Mouse (Mus musculus) lung, embryonic 16.5 days (tissue): ENCODE measurements at regions not wholly inside any gene's neighbourhood (a gene's known extent, or its start where the extent isn't known, plus 50 kb on each side); places are given as distances from the start of the nearest gene placed in this dataset.

ENCODE experiments used
- ATAC-seq: fragments of 200-750 bp; cut with Nextera tagmentation; 2 replicates; pipeline ENCODE4 v1.8.0; 2017; ENCODE audit warnings: low read depth, mild to moderate bottlenecking, moderate library complexity
- H3K27ac ChIP-seq: fragments of 300-500 bp; sonication (generic); 2 replicates; pipeline ENCODE4 v1.5.1; 2014; ENCODE audit warnings: mild to moderate bottlenecking, control low read depth, low read length
- H3K27me3 ChIP-seq: fragments of 300-500 bp; sonication (generic); 2 replicates; pipeline ENCODE4 v1.6.1; 2014; ENCODE audit warnings: low read depth, low read length, mixed read lengths; ENCODE audit not compliant: control insufficient read depth, insufficient read depth
- H3K36me3 ChIP-seq: fragments of 300-500 bp; sonication (generic); 2 replicates; pipeline ENCODE4 v1.6.1; 2014; ENCODE audit warnings: low read length; ENCODE audit not compliant: control insufficient read depth, insufficient read depth
- H3K4me1 ChIP-seq: fragments of 300-500 bp; sonication (generic); replicated peaks from 2 replicates; pipeline ENCODE4 v1.6.1; 2014; ENCODE audit warnings: low read length, mixed read lengths; ENCODE audit not compliant: control insufficient read depth, insufficient read depth
- H3K4me2 ChIP-seq: fragments of 300-500 bp; sonication (generic); 2 replicates; pipeline ENCODE4 v1.6.1; 2014; ENCODE audit warnings: low read depth, low read length, control low read depth
- H3K4me3 ChIP-seq: fragments of 300-500 bp; sonication (generic); 2 replicates; pipeline ENCODE4 v1.5.1; 2014; ENCODE audit warnings: mild to moderate bottlenecking, low read length, control low read depth
- H3K9ac ChIP-seq: fragments of 300-500 bp; sonication (generic); 2 replicates; pipeline ENCODE4 v1.6.1; 2014; ENCODE audit warnings: low read length, control low read depth
- H3K9me3 ChIP-seq: fragments of 300-500 bp; sonication (generic); 2 replicates; pipeline ENCODE4 v1.6.1; 2016; ENCODE audit warnings: low read length; ENCODE audit not compliant: control insufficient read depth
- WGBS: fragments of 180-500 bp; shearing (Covaris S2); extraction: QIAGEN DNeasy Blood & Tissue Kit; methylation state at CpG from one replicate; pipeline ENCODE4 v1.1.7; 2014; 5-methylcytosine and 5-hydroxymethylcytosine counted together

DNA sequence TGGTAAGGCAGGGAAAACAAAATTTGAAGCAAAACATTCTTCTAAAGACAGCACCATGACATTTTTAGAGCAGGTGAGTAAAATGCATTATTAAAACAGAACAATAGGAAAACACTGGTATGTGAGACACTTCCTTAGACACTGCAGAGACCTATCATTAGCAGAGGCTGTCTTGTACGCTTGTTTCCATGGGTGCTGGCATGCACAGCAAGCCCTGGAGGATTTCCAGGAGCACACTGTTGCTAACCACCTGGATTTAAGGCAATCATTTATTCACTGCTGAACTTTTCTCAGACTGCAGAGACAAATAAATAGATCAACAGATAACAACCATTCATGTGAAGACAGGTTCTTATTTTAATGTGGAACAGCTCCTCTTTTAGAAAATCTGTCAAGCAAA lies 127.7 kb downstream of the Pros1 start:
- H3K36me3 ChIP-seq, result no peaks in the 10 kb centered on the region
- no peak overlapping the region for H3K9ac ChIP-seq
- H3K27me3 ChIP-seq, result no peaks in the 10 kb centered on the region
- ATAC-seq, result no peak
- 68% methylated on average over 1 of the region's 1 CpGs for WGBS
- no peak overlapping the region for H3K27ac ChIP-seq
- no peak overlapping the region for H3K4me3 ChIP-seq
- H3K4me2 ChIP-seq, result no peak overlapping the region
- no peaks in the 10 kb centered on the region for H3K4me1 ChIP-seq
- no peaks in the 10 kb centered on the region for H3K9me3 ChIP-seq

GRCm38 (mm10) chr16:62982558-62982957 lies 128.5 kb downstream of the Pros1 start:
- no peak overlapping the region for H3K27ac ChIP-seq
- 49% methylated on average over 4 of the region's 4 CpGs for WGBS
- no peaks in the 10 kb centered on the region for H3K9me3 ChIP-seq
- H3K36me3 ChIP-seq, result no peaks in the 10 kb centered on the region
- H3K4me1 ChIP-seq, result no peaks in the 10 kb centered on the region
- no peak overlapping the region for H3K4me3 ChIP-seq
- H3K27me3 ChIP-seq, result no peaks in the 10 kb centered on the region
- H3K4me2 ChIP-seq, result no peak overlapping the region
- no peak overlapping the region for H3K9ac ChIP-seq
- ATAC-seq, result no peak

DNA sequence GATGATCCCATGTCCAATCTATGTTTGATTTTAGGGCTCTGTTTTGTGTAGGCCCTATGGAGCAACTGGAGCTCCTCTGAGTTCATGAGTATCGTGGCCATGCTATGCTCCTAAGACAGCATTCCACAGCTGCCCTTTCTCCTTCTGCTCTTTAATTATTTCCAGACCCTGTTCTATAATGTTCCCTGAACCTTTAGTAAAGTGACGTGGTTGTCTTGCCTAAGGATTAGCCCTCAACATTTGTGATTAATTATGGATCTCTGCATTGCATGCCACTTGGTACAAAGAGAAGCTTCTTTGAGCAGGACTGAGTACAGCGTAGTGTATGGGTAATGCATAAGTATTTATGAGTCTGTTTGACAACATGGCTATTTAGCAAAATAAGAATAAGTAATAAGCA lies 141.4 kb downstream of the Pros1 start:
- 85% methylated on average over 3 of the region's 3 CpGs for WGBS
- H3K4me1 ChIP-seq, result no peaks in the 10 kb centered on the region
- H3K4me3 ChIP-seq, result no peak overlapping the region
- H3K9ac ChIP-seq, result no peak overlapping the region
- ATAC-seq, result no peak
- H3K27ac ChIP-seq, result no peak overlapping the region
- no peaks in the 10 kb centered on the region for H3K27me3 ChIP-seq
- H3K9me3 ChIP-seq, result no peaks in the 10 kb centered on the region; the same call in 1 of the 2 replicates
- no peaks in the 10 kb centered on the region for H3K36me3 ChIP-seq
- no peak overlapping the region for H3K4me2 ChIP-seq

DNA sequence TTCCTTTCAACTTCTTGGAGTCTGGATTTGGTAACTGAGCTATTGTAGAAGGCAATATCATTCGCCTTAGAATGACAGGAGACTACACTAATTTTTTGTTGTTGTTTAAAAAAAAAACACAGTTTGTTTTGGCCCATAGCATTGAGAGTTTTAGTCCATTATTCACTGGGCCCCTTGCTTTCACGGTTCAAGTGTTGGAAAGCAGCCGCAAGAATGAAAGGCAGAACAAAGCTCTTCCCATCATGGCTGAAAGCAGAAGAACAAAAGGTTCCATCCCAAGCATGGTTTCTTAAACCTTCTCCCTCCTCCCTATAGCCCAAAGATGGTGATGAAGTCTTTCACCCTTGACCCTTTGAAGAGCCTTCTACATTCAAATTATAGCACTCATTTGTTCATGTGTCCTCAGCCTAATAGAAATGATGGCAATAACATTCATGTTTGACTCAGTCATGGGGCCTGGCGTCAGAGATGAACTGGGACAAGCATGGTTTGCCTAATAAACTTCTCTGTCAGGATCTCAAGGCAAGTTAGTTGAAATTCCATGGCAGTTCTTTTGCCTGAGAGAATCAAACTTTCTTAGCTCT lies 157.1 kb downstream of the Pros1 start:
- no peak for ATAC-seq
- Histone ChIP-seq H3K4me3 (no peak overlapping the region), H3K9ac (no peak overlapping the region), H3K4me2 (no peak overlapping the region), H3K27me3 (no peaks in the 10 kb centered on the region), H3K9me3 (no peaks in the 10 kb centered on the region), H3K36me3 (no peaks in the 10 kb centered on the region), H3K27ac (no peak overlapping the region), H3K4me1 (no peaks in the 10 kb centered on the region)
- WGBS, result 88% methylated on average over 4 of the region's 4 CpGs

DNA sequence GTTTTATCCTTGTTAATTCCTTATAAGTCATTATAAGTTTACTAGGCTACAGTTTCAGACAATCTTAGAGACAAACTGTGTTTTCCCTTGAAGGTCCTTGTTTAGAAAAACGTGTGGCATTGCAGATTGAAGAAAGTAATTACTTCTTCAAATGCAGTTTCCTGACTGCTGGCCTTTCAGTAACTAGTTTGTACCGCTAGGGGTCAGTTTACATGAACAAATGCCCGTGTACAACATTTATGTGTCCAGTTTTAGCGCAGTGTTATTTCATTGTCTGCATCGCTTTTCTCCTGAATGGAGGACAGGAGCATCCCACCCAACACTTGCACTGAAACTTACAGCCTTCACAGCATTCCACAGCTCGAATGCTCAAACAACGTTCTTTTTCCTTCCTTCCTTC lies 160.3 kb downstream of the Pros1 start:
- no peak for ATAC-seq
- Histone ChIP-seq H3K9me3 (no peaks in the 10 kb centered on the region), H3K4me3 (no peak overlapping the region), H3K4me2 (no peak overlapping the region), H3K27ac (no peak overlapping the region), H3K27me3 (no peaks in the 10 kb centered on the region), H3K4me1 (no peaks in the 10 kb centered on the region), H3K36me3 (no peaks in the 10 kb centered on the region), H3K9ac (no peak overlapping the region)
- WGBS, result 37% methylated on average over 7 of the region's 7 CpGs

DNA sequence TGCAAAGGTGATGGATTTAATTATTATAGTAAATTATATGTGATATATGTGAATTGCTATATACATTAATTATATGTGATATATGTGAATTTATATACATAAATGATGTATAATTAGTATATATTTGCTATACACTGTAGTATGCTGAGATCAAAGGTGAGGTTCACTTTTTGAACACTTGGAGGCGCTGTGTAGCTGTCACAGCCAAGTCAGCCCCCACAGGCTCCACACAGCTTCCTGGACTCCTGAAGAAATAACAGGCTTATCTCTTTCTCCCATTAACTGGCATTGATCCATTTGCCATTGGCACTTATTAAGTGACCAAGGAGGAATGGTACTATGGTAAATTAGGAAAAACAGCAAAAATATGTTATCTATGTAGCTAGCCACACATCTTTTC lies 162.0 kb downstream of the Pros1 start:
- 22% methylated on average over 1 of the region's 1 CpGs for WGBS
- Histone ChIP-seq H3K4me3 (no peak overlapping the region), H3K4me1 (no peaks in the 10 kb centered on the region), H3K9ac (no peak overlapping the region), H3K4me2 (no peak overlapping the region), H3K36me3 (no peaks in the 10 kb centered on the region), H3K27ac (no peak overlapping the region), H3K9me3 (no peaks in the 10 kb centered on the region), H3K27me3 (no peaks in the 10 kb centered on the region)
- ATAC-seq, result peak; percentile 57

- ATAC-seq, result no peak; the same call in 1 of the 2 replicates
- no peaks in the 10 kb centered on the region for H3K9me3 ChIP-seq
- 40% methylated on average over 2 of the region's 2 CpGs for WGBS
- no peak overlapping the region for H3K4me3 ChIP-seq
- H3K4me1 ChIP-seq, result no peaks in the 10 kb centered on the region
- no peak overlapping the region for H3K4me2 ChIP-seq
- H3K36me3 ChIP-seq, result no peaks in the 10 kb centered on the region
- H3K27me3 ChIP-seq, result no peaks in the 10 kb centered on the region
- H3K9ac ChIP-seq, result no peak overlapping the region
- H3K27ac ChIP-seq, result no peak overlapping the region
These were observed 162.6 kb downstream of the Pros1 start for GRCm38 (mm10) chr16:63016658-63017057.

DNA sequence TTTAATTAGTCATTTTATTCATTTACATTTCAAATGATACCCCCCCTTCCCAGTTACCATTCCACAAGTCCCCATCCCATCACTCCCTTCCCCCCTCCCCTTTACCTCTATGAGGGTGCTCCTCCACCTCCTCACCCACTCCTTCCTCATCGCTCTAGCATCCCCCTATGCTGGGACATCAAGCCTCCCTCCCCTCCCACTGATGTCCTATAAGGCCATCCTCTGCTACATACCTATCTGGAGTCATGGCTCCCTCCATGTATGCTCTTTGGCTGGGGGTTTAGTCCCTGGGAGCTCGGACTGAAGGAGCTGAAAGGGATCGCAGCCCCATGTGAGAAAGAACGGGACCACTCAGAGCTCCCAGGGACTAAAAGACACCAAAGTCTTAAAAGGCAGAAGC lies 176.3 kb downstream of the Pros1 start:
- Histone ChIP-seq H3K9me3 (no peaks in the 10 kb centered on the region; the same call in 1 of the 2 replicates), H3K27ac (no peak overlapping the region), H3K4me2 (no peak overlapping the region), H3K27me3 (no peaks in the 10 kb centered on the region), H3K4me3 (no peak overlapping the region), H3K9ac (no peak overlapping the region), H3K4me1 (no peaks in the 10 kb centered on the region), H3K36me3 (no peaks in the 10 kb centered on the region)
- ATAC-seq, result no peak
- WGBS, result 89% methylated on average over 4 of the region's 4 CpGs

GRCm38 (mm10) chr16:63031035-63031434 lies 176.9 kb downstream of the Pros1 start:
- Histone ChIP-seq H3K9ac (no peak overlapping the region), H3K4me1 (no peaks in the 10 kb centered on the region), H3K9me3 (no peaks in the 10 kb centered on the region; the same call in 1 of the 2 replicates), H3K27ac (no peak overlapping the region), H3K4me2 (no peak overlapping the region), H3K27me3 (no peaks in the 10 kb centered on the region), H3K36me3 (no peaks in the 10 kb centered on the region), H3K4me3 (no peak overlapping the region)
- 58% methylated on average over 5 of the region's 5 CpGs for WGBS
- no peak for ATAC-seq

DNA sequence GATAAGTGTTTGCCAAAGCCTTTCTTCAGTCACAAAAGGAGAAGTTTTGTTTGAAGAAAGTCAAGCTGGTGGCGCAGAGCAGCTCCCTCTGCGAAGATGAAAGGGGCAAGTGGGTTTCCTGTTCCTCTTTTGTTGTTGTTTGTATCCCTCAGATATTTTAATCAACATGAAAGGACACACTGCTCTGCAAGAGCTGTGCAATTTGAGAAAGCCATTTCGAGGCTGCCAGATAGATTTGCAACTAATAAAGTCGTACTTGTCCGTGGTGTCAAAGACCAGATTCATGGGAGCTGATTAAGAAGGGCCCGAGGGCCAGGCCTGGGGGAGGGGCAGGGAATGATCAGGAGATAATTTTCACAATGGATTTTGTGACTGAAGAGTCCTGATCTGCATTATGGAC lies 177.7 kb downstream of the Pros1 start:
- H3K4me2 ChIP-seq, result no peak overlapping the region
- H3K4me3 ChIP-seq, result no peak overlapping the region
- no peaks in the 10 kb centered on the region for H3K36me3 ChIP-seq
- H3K4me1 ChIP-seq, result no peaks in the 10 kb centered on the region
- H3K27ac ChIP-seq, result no peak overlapping the region
- H3K27me3 ChIP-seq, result no peaks in the 10 kb centered on the region
- no peaks in the 10 kb centered on the region; the same call in 1 of the 2 replicates for H3K9me3 ChIP-seq
- WGBS, result 35% methylated on average over 6 of the region's 6 CpGs
- H3K9ac ChIP-seq, result no peak overlapping the region
- no peak for ATAC-seq
